8 mouse cellular contexts compared by ENCODE assay signal in genomic region chr4:125912444-125913049, GRCm38 (mm10).
A peak's percentile ranks its signal among the peaks of the same experiment; 100 is the strongest.
DNase-seq lines count a peak whose midpoint lies in the region; ATAC-seq and TF ChIP-seq lines count a peak whose summit lies in the region.

No protein-coding gene starts in this region.

- no peak overlapping the region for H3K4me2 ChIP-seq in midbrain, embryonic 16.5 days (ENCODE audit: low read length)

- H3K9ac ChIP-seq in midbrain, embryonic 16.5 days (ENCODE audit: low read depth, low read length): no peak overlapping the region

- WGBS in thymus, adult 2 months: 26% methylated on average over 8 of the region's 8 CpGs
- WGBS in cerebellum, adult 2 months: 22% methylated on average over 8 of the region's 8 CpGs
- WGBS in midbrain, embryonic 16.5 days: 24% methylated on average over 8 of the region's 8 CpGs

- no peaks in the 10 kb centered on the region for H3K36me3 ChIP-seq in thymus, adult 2 months (ENCODE audit: control insufficient read depth, insufficient read depth, low read length)
- H3K36me3 ChIP-seq in midbrain, embryonic 16.5 days (ENCODE audit: control insufficient read depth, insufficient read depth, low read length): no peaks in the 10 kb centered on the region

- no peak for TF ChIP-seq POLR2A in thymus, adult 2 months (IDR thresholded peaks at IDR 0.05; ENCODE audit: control insufficient read depth, extremely low read depth, insufficient read depth, low read length, poor library complexity)
- TF ChIP-seq POLR2A in cerebellum, adult 2 months (IDR thresholded peaks at IDR 0.05; ENCODE audit: borderline replicate concordance, insufficient read depth, low read length): no peak

- H3K4me3 ChIP-seq in thymus, adult 2 months (ENCODE audit: control insufficient read depth, insufficient read depth, low read length): no peak overlapping the region
- no peak overlapping the region for H3K4me3 ChIP-seq in cerebellum, adult 2 months (replicated peaks; ENCODE audit: insufficient read depth, low read depth, low read length)
- H3K4me3 ChIP-seq in midbrain, embryonic 16.5 days (ENCODE audit: low read depth, low read length): no peak overlapping the region

- peak; percentile 55; the same call in 1 of the 2 replicates for ATAC-seq in frontal cortex, adult (ENCODE audit: low TSS enrichment)
- ATAC-seq in midbrain, embryonic 16.5 days: peak; percentile 5; the same call in 1 of the 2 replicates

- H3K9me3 ChIP-seq in midbrain, embryonic 16.5 days (replicated peaks; ENCODE audit: control insufficient read depth, low read length, poor library complexity, severe bottlenecking): no peaks in the 10 kb centered on the region

- no peaks in the 10 kb centered on the region for H3K4me1 ChIP-seq in thymus, adult 2 months (replicated peaks; ENCODE audit: control insufficient read depth, insufficient read depth, low read length)
- no peaks in the 10 kb centered on the region for H3K4me1 ChIP-seq in cerebellum, adult 2 months (ENCODE audit: control insufficient read depth, insufficient read depth, low read length)
- H3K4me1 ChIP-seq in midbrain, embryonic 16.5 days (ENCODE audit: control insufficient read depth, insufficient read depth, low read length): no peaks in the 10 kb centered on the region

- no peak overlapping the region for H3K27ac ChIP-seq in thymus, adult 2 months (ENCODE audit: control insufficient read depth, insufficient read depth, low read length)
- H3K27ac ChIP-seq in cerebellum, adult 2 months (ENCODE audit: insufficient read depth, low read length): no peak overlapping the region
- H3K27ac ChIP-seq in midbrain, embryonic 16.5 days (ENCODE audit: low read length): no peak overlapping the region

- H3K27me3 ChIP-seq in thymus, adult 2 months (ENCODE audit: control insufficient read depth, insufficient read depth, low read length): no peaks in the 10 kb centered on the region
- no peaks in the 10 kb centered on the region for H3K27me3 ChIP-seq in cerebellum, adult 2 months (ENCODE audit: control insufficient read depth, insufficient read depth, low read length)
- H3K27me3 ChIP-seq in midbrain, embryonic 16.5 days (ENCODE audit: control insufficient read depth, insufficient read depth, low read depth, low read length): no peaks in the 10 kb centered on the region

- intact Hi-C loops in left cerebral cortex, postnatal 4 days (cut with DNase I): no loop called here

- DNase-seq in thymus, adult 2 months: peak; percentile 28
- no peak for DNase-seq in thymus, adult 18-20 months
- DNase-seq in cerebellum, adult 2 months: peak; percentile 27 to 36
- DNase-seq in kidney, adult 8-10 months: peak; percentile 53 to 61
- peak; percentile 81 for DNase-seq in left cerebral cortex, postnatal 4 days
- peak; percentile 22 for DNase-seq in thymus, postnatal 25 days

- peak; percentile 55; the same call in 1 of the 2 replicates for TF ChIP-seq CTCF in thymus, adult 2 months (IDR thresholded peaks at IDR 0.05; ENCODE audit: borderline replicate concordance, control insufficient read depth, extremely low read depth, insufficient read depth, low read length, poor library complexity)
- peak; percentile 56 for TF ChIP-seq CTCF in cerebellum, adult 2 months (IDR thresholded peaks at IDR 0.05; ENCODE audit: borderline replicate concordance, insufficient read depth, low read depth, low read length)

Comparison
In these comparisons a context has a peak if more than half of its experiments do, and no peak if none do; other contexts are left out.
1. DNase-seq: peak in thymus, adult 2 months (single experiment), cerebellum, adult 2 months (2 of 2), kidney, adult 8-10 months (2 of 2), left cerebral cortex, postnatal 4 days (single experiment) and thymus, postnatal 25 days (single experiment); none in thymus, adult 18-20 months (0 of 2).